Mouse (Mus musculus) midbrain, embryonic 15.5 days (tissue): Measurements from ENCODE around the gene Pecr. TPM values are rescaled to one million over a fixed set of nuclear protein-coding genes. Genes with fewer than 3 reads are reported as not detected.
A peak's percentile ranks its signal among the peaks of the same experiment; 100 is the strongest.
"Not testable (repeated sequence)": the region's sequence is repeated elsewhere in the genome, so short reads cannot be mapped to it uniquely, and the experiment has no call there.

Experiments
- ATAC-seq: fragments of 200-750 bp; cut with Nextera tagmentation; replicated peaks from 2 replicates; pipeline ENCODE4 v1.8.0; 2017; ENCODE audit warnings: moderate TSS enrichment
- H3K27ac ChIP-seq: fragments of 300-500 bp; sonication (generic); 2 replicates; pipeline ENCODE4 v1.5.1; 2015; ENCODE audit warnings: mild to moderate bottlenecking, inconsistent platforms
- H3K27me3 ChIP-seq: fragments of 300-500 bp; sonication (generic); replicated peaks from 2 replicates; pipeline ENCODE4 v1.6.1; 2015; ENCODE audit warnings: inconsistent platforms
- H3K36me3 ChIP-seq: fragments of 300-500 bp; sonication (generic); replicated peaks from 2 replicates; pipeline ENCODE4 v1.6.1; 2015; ENCODE audit warnings: inconsistent platforms
- H3K4me1 ChIP-seq: fragments of 300-500 bp; sonication (generic); 2 replicates; pipeline ENCODE4 v1.6.1; 2015; ENCODE audit warnings: inconsistent platforms
- H3K4me2 ChIP-seq: fragments of 300-500 bp; sonication (generic); 2 replicates; pipeline ENCODE4 v1.6.1; 2015; ENCODE audit warnings: inconsistent platforms, mild to moderate bottlenecking, moderate library complexity
- H3K4me3 ChIP-seq: fragments of 300-500 bp; sonication (generic); 2 replicates; pipeline ENCODE4 v1.5.1; 2015; ENCODE audit warnings: mild to moderate bottlenecking, inconsistent platforms
- H3K9ac ChIP-seq: fragments of 300-500 bp; sonication (generic); 2 replicates; pipeline ENCODE4 v1.6.1; 2015; ENCODE audit warnings: mild to moderate bottlenecking, inconsistent platforms
- H3K9me3 ChIP-seq: fragments of 300-500 bp; sonication (generic); 2 replicates; pipeline ENCODE4 v1.6.1; 2016; ENCODE audit warnings: inconsistent platforms
- WGBS: fragments of 180-500 bp; shearing (Covaris S2); methylation state at CpG from one replicate; pipeline ENCODE4 v1.1.7; 2015; ENCODE audit warnings: mixed read lengths; 5-methylcytosine and 5-hydroxymethylcytosine counted together
- polyA plus RNA-seq: library from polyadenylated mRNA; unstranded; fragments of >200 nt; fragmentation: Nextera tagmentation; extraction: Ambion mirVana; gene quantifications from 2 replicates; pipeline ENCODE4 v1.2.1, GENCODE M21; 2015

Pecr gene
- polyA plus RNA-seq, 1 experiment from 2014 or later: 5.7 TPM

- Histone ChIP-seq H3K27ac (peak overlapping the region; percentile 60), H3K27me3 (peaks cover 11% of the 10 kb centered on the region), H3K4me3 (peak overlapping the region; percentile 50), H3K9ac (peak overlapping the region; percentile 40), H3K4me2 (peak overlapping the region; percentile 77)
- 0% methylated on average over 27 of the region's 31 CpGs for WGBS
- H3K9me3 ChIP-seq, H3K4me1 ChIP-seq, H3K36me3 ChIP-seq: not testable (repeated sequence)
- ATAC-seq: peak; percentile 92
Observed at GRCm38 (mm10) chr1:72225720-72226171, 58.4 kb downstream of the Pecr start.

GRCm38 (mm10) chr1:72225054-72225718, 58.9 kb downstream of the Pecr start:
- no peak overlapping the region; the same call in 1 of the 2 replicates for H3K27ac ChIP-seq
- peak overlapping the region; percentile 77 for H3K4me2 ChIP-seq
- peaks cover 11% of the 10 kb centered on the region for H3K27me3 ChIP-seq
- H3K4me1 ChIP-seq: 0 out of 2 replicates have a peak, but pooled peaks cover 2% of the 10 kb centered on the region
- H3K9ac ChIP-seq: peak overlapping the region; percentile 40; the same call in 1 of the 2 replicates
- H3K9me3 ChIP-seq: no peaks in the 10 kb centered on the region
- WGBS: 7% methylated on average over 13 of the region's 13 CpGs
- H3K36me3 ChIP-seq: no peaks in the 10 kb centered on the region
- H3K4me3 ChIP-seq: peak overlapping the region; percentile 50
- 0 out of 2 replicates have a peak, but pooled peaks have one; percentile 3 for ATAC-seq

GRCm38 (mm10) chr1:72220008-72220407, 64.1 kb downstream of the Pecr start:
- Histone ChIP-seq H3K27ac (no peak overlapping the region), H3K27me3 (peaks cover 11% of the 10 kb centered on the region), H3K9ac (no peak overlapping the region), H3K4me1 (no peaks in the 10 kb centered on the region), H3K4me3 (no peak overlapping the region), H3K9me3 (no peaks in the 10 kb centered on the region), H3K36me3 (no peaks in the 10 kb centered on the region), H3K4me2 (no peak overlapping the region)
- no peak for ATAC-seq
- WGBS: 17% methylated on average over 4 of the region's 4 CpGs

GRCm38 (mm10) chr1:72219116-72219515, 65.0 kb downstream of the Pecr start:
- Histone ChIP-seq H3K4me3 (no peak overlapping the region), H3K36me3 (no peaks in the 10 kb centered on the region), H3K4me2 (no peak overlapping the region), H3K9me3 (no peaks in the 10 kb centered on the region), H3K27ac (no peak overlapping the region), H3K9ac (no peak overlapping the region), H3K4me1 (no peaks in the 10 kb centered on the region), H3K27me3 (peaks cover 6% of the 10 kb centered on the region)
- 55% methylated on average over 2 of the region's 2 CpGs for WGBS
- no peak for ATAC-seq

GRCm38 (mm10) chr1:72218626-72219025, 65.5 kb downstream of the Pecr start:
- no peak overlapping the region for H3K4me3 ChIP-seq
- no peak for ATAC-seq
- peaks cover 2% of the 10 kb centered on the region for H3K27me3 ChIP-seq
- WGBS: 81% methylated on average over 2 of the region's 2 CpGs
- H3K36me3 ChIP-seq: no peaks in the 10 kb centered on the region
- no peak overlapping the region for H3K9ac ChIP-seq
- no peak overlapping the region for H3K4me2 ChIP-seq
- no peaks in the 10 kb centered on the region for H3K4me1 ChIP-seq
- no peak overlapping the region for H3K27ac ChIP-seq
- no peaks in the 10 kb centered on the region for H3K9me3 ChIP-seq

- Histone ChIP-seq H3K36me3 (no peaks in the 10 kb centered on the region), H3K27me3 (no peaks in the 10 kb centered on the region; the same call in 1 of the 2 replicates), H3K4me2 (no peak overlapping the region), H3K9ac (no peak overlapping the region), H3K27ac (no peak overlapping the region), H3K9me3 (no peaks in the 10 kb centered on the region), H3K4me3 (no peak overlapping the region), H3K4me1 (peaks cover 1% of the 10 kb centered on the region)
- no peak for ATAC-seq
- WGBS: 90% methylated on average over 7 of the region's 7 CpGs
Observed at GRCm38 (mm10) chr1:72216761-72217160, 67.4 kb downstream of the Pecr start.

GRCm38 (mm10) chr1:72215174-72215573, 68.9 kb downstream of the Pecr start:
- Histone ChIP-seq H3K4me2 (no peak overlapping the region), H3K9ac (no peak overlapping the region), H3K27ac (no peak overlapping the region), H3K27me3 (peaks cover 7% of the 10 kb centered on the region; the same call in 1 of the 2 replicates), H3K36me3 (no peaks in the 10 kb centered on the region), H3K4me1 (peaks cover 12% of the 10 kb centered on the region), H3K9me3 (no peaks in the 10 kb centered on the region), H3K4me3 (no peak overlapping the region)
- ATAC-seq: no peak
- WGBS: 81% methylated on average over 4 of the region's 4 CpGs

- no peak overlapping the region for H3K4me3 ChIP-seq
- H3K27ac ChIP-seq: no peak overlapping the region
- no peaks in the 10 kb centered on the region for H3K36me3 ChIP-seq
- H3K9me3 ChIP-seq: no peaks in the 10 kb centered on the region
- no peak for ATAC-seq
- H3K4me2 ChIP-seq: no peak overlapping the region
- no peak overlapping the region for H3K9ac ChIP-seq
- H3K27me3 ChIP-seq: peaks cover 7% of the 10 kb centered on the region; the same call in 1 of the 2 replicates
- WGBS: 63% methylated on average over 7 of the region's 7 CpGs
- peaks cover 12% of the 10 kb centered on the region for H3K4me1 ChIP-seq
Observed at GRCm38 (mm10) chr1:72214470-72214961, 69.6 kb downstream of the Pecr start.

GRCm38 (mm10) chr1:72213954-72214353, 70.2 kb downstream of the Pecr start:
- Histone ChIP-seq H3K27ac (no peak overlapping the region), H3K9me3 (no peaks in the 10 kb centered on the region), H3K9ac (no peak overlapping the region), H3K36me3 (no peaks in the 10 kb centered on the region), H3K27me3 (peaks cover 7% of the 10 kb centered on the region; the same call in 1 of the 2 replicates), H3K4me1 (peaks cover 12% of the 10 kb centered on the region), H3K4me2 (no peak overlapping the region), H3K4me3 (no peak overlapping the region)
- no peak for ATAC-seq
- WGBS: 87% methylated on average over 3 of the region's 3 CpGs

- WGBS: under 1% methylated on average over 77 of the region's 89 CpGs
- H3K4me1 ChIP-seq: peaks cover 12% of the 10 kb centered on the region
- peak within 1 kb of the TSS; percentile 100 for H3K4me2 ChIP-seq
- H3K4me3 ChIP-seq: peak within 1 kb of the TSS; percentile 91
- H3K36me3 ChIP-seq: no peaks in the 10 kb centered on the region
- ATAC-seq: peak; percentile 72
- no peak within 1 kb of the TSS; the same call in 1 of the 2 replicates for H3K27ac ChIP-seq
- H3K9ac ChIP-seq: peak within 1 kb of the TSS; percentile 73
- no peaks in the 10 kb centered on the region for H3K9me3 ChIP-seq
- H3K27me3 ChIP-seq: peaks cover 7% of the 10 kb centered on the region; the same call in 1 of the 2 replicates
Observed at GRCm38 (mm10) chr1:72211701-72212699, 72.1 kb downstream of the Pecr start, which contains the start of gene Mreg. Mreg (minus strand) TSS chr1:72212307.

GRCm38 (mm10) chr1:72210803-72211679, 73.1 kb downstream of the Pecr start:
- H3K9me3 ChIP-seq: no peaks in the 10 kb centered on the region
- H3K4me1 ChIP-seq: peaks cover 12% of the 10 kb centered on the region
- peak overlapping the region; percentile 91 for H3K4me3 ChIP-seq
- H3K36me3 ChIP-seq: no peaks in the 10 kb centered on the region
- H3K9ac ChIP-seq: peak overlapping the region; percentile 73
- no peak overlapping the region for H3K27ac ChIP-seq
- 26% methylated on average over 17 of the region's 17 CpGs for WGBS
- no peak for ATAC-seq
- H3K4me2 ChIP-seq: peak overlapping the region; percentile 100
- peaks cover 7% of the 10 kb centered on the region; the same call in 1 of the 2 replicates for H3K27me3 ChIP-seq
